8 mouse cellular contexts compared by ENCODE assay signal in genomic region chr17:65950622-65951404, GRCm38 (mm10). TPM values are rescaled to one million over a fixed set of nuclear protein-coding genes. Genes with fewer than 3 reads are reported as not detected.
DNase-seq lines count a peak whose midpoint lies in the region; ATAC-seq and TF ChIP-seq lines count a peak whose summit lies in the region.

Gene Twsg1, minus strand, starts transcription at chr17:65951226.

- WGBS in heart, embryonic 11.5 days (ENCODE audit: insufficient replicate concordance): under 1% methylated on average over 64 of the region's 87 CpGs
- WGBS in kidney, embryonic 16.5 days: under 1% methylated on average over 57 of the region's 87 CpGs
- WGBS in liver, adult 2 months: under 1% methylated on average over 86 of the region's 87 CpGs

- peak within 1 kb of the TSS; percentile 94 for H3K4me3 ChIP-seq in heart, embryonic 11.5 days (ENCODE audit: low read depth, low read length)
- H3K4me3 ChIP-seq in kidney, embryonic 16.5 days (ENCODE audit: low read length): peak within 1 kb of the TSS; percentile 95
- peak within 1 kb of the TSS; percentile 80 for H3K4me3 ChIP-seq in liver, adult 2 months (ENCODE audit: insufficient read depth, low read depth, low read length)
- peak within 1 kb of the TSS; percentile 40 for H3K4me3 ChIP-seq in myocyte

- TF ChIP-seq CTCF in liver, adult 2 months (IDR thresholded peaks at IDR 0.05; ENCODE audit: low read depth, low read length): peak; percentile 85

- H3K9me3 ChIP-seq in heart, embryonic 11.5 days (replicated peaks; ENCODE audit: control insufficient read depth, low read length): no peaks in the 10 kb centered on the region
- no peaks in the 10 kb centered on the region for H3K9me3 ChIP-seq in kidney, embryonic 16.5 days (ENCODE audit: low read length)

- TF ChIP-seq POLR2A in liver, adult 2 months (IDR thresholded peaks at IDR 0.05; ENCODE audit: extremely low read depth, insufficient read depth, low read length): peak; percentile 45; the same call in 1 of the 2 replicates
- TF ChIP-seq POLR2A in myocyte (IDR thresholded peaks at IDR 0.05; ENCODE audit: insufficient read length, low read depth): peak; percentile 77

- peak within 1 kb of the TSS; percentile 96 for H3K9ac ChIP-seq in heart, embryonic 11.5 days (ENCODE audit: low read depth, low read length)
- peak within 1 kb of the TSS; percentile 95 for H3K9ac ChIP-seq in kidney, embryonic 16.5 days (replicated peaks; ENCODE audit: low read length)
- H3K9ac ChIP-seq in liver, adult 2 months (ENCODE audit: low read depth, low read length): peak within 1 kb of the TSS; percentile 94

- peaks cover 15% of the 10 kb centered on the region for H3K4me1 ChIP-seq in heart, embryonic 11.5 days (ENCODE audit: control insufficient read depth, insufficient read depth, low read length)
- peaks cover 11% of the 10 kb centered on the region; the same call in 1 of the 2 replicates for H3K4me1 ChIP-seq in kidney, embryonic 16.5 days (ENCODE audit: insufficient read depth, low read length)
- peaks cover 3% of the 10 kb centered on the region; the same call in 1 of the 2 replicates for H3K4me1 ChIP-seq in liver, adult 2 months (ENCODE audit: control insufficient read depth, insufficient read depth, low read length)

- peak; percentile 98 to 99 for DNase-seq in B cell, adult 2 months
- DNase-seq in brain, adult 2 months (ENCODE audit: low read depth, low spot score): peak; percentile 96
- DNase-seq in liver, adult 2 months (ENCODE audit: extremely low read depth, low read depth, low spot score): peak; percentile 70
- peak; percentile 97 for DNase-seq in splenic B cell, adult 2 months (ENCODE audit: low read depth, low spot score)

- H3K79me2 ChIP-seq in liver, adult 2 months (ENCODE audit: control insufficient read depth, insufficient read depth, low read length): peaks cover 6% of the 10 kb centered on the region; the same call in 1 of the 2 replicates
- H3K79me2 ChIP-seq in myocyte (ENCODE audit: control insufficient read depth, insufficient read depth): no peaks in the 10 kb centered on the region

- H3K36me3 ChIP-seq in heart, embryonic 11.5 days (ENCODE audit: control insufficient read depth, insufficient read depth, low read length): peaks cover 7% of the 10 kb centered on the region
- H3K36me3 ChIP-seq in kidney, embryonic 16.5 days (ENCODE audit: insufficient read depth, low read length): peaks cover 28% of the 10 kb centered on the region
- H3K36me3 ChIP-seq in liver, adult 2 months (ENCODE audit: control insufficient read depth, insufficient read depth, low read length): peaks cover 3% of the 10 kb centered on the region; the same call in 1 of the 2 replicates
- H3K36me3 ChIP-seq in myocyte (ENCODE audit: control insufficient read depth, insufficient read depth): no peaks in the 10 kb centered on the region
- H3K36me3 ChIP-seq in splenic B cell, adult 2 months (ENCODE audit: control insufficient read depth, insufficient read depth, low read length, poor library complexity, severe bottlenecking): 0 out of 2 replicates have a peak, but pooled peaks cover 2% of the 10 kb centered on the region

- H3K4me2 ChIP-seq in heart, embryonic 11.5 days: peak within 1 kb of the TSS; percentile 69
- peak within 1 kb of the TSS; percentile 54 for H3K4me2 ChIP-seq in kidney, embryonic 16.5 days (replicated peaks; ENCODE audit: low read depth, low read length)
- peak within 1 kb of the TSS; percentile 74 for H3K4me2 ChIP-seq in myocyte (ENCODE audit: low read depth)

- H3K27me3 ChIP-seq in heart, embryonic 11.5 days (ENCODE audit: control insufficient read depth, insufficient read depth, low read length): no peaks in the 10 kb centered on the region
- no peaks in the 10 kb centered on the region for H3K27me3 ChIP-seq in kidney, embryonic 16.5 days (ENCODE audit: insufficient read depth, low read length)
- no peaks in the 10 kb centered on the region for H3K27me3 ChIP-seq in liver, adult 2 months (ENCODE audit: control insufficient read depth, insufficient read depth, low read length)
- H3K27me3 ChIP-seq in myocyte (ENCODE audit: control insufficient read depth, insufficient read depth, insufficient read length): no peaks in the 10 kb centered on the region
- peaks cover 2% of the 10 kb centered on the region; the same call in 1 of the 2 replicates for H3K27me3 ChIP-seq in splenic B cell, adult 2 months (ENCODE audit: control insufficient read depth, insufficient read depth, low read length, poor library complexity, severe bottlenecking)

- peak; percentile 95 for ATAC-seq in erythroblast, adult 5-6 weeks (replicated peaks; ENCODE audit: low FRiP score, poor library complexity, severe bottlenecking)
- ATAC-seq in heart, embryonic 11.5 days (replicated peaks; ENCODE audit: insufficient number of reproducible peaks, low FRiP score, low TSS enrichment): peak; percentile 98
- peak; percentile 98 for ATAC-seq in kidney, embryonic 16.5 days (ENCODE audit: low FRiP score, low TSS enrichment)

- H3ac ChIP-seq in myocyte (ENCODE audit: control insufficient read depth, insufficient read length): peak within 1 kb of the TSS; percentile 15

- peak within 1 kb of the TSS; percentile 91 for H3K27ac ChIP-seq in heart, embryonic 11.5 days (ENCODE audit: low read depth, low read length)
- peak within 1 kb of the TSS; percentile 90 for H3K27ac ChIP-seq in kidney, embryonic 16.5 days (ENCODE audit: low read length)
- peak within 1 kb of the TSS; percentile 73 for H3K27ac ChIP-seq in liver, adult 2 months (replicated peaks; ENCODE audit: insufficient read depth, low read depth, low read length)

TF ChIP-seq in myocyte, 11 proteins besides CTCF, POLR2A, EP300 and RAD21:
- TF ChIP-seq SRF (IDR thresholded peaks at IDR 0.05; ENCODE audit: control insufficient read depth, insufficient read length, low read depth) (no peak), MYOD1 (IDR thresholded peaks at IDR 0.05; ENCODE audit: control insufficient read depth in 1 of 3, insufficient read length in 2 of 3, low read depth in 2 of 3) (peak in 2 of 3 experiments; percentile 54 to 85), MYOG (IDR thresholded peaks at IDR 0.05; ENCODE audit: control insufficient read depth in 1 of 3, insufficient read depth in 1 of 3, insufficient read length in 2 of 3, low read depth in 2 of 3) (peak in 2 of 3 experiments; percentile 29 to 73), POLR2AphosphoS2 (IDR thresholded peaks at IDR 0.05; ENCODE audit: insufficient read length, low read depth) (peak; percentile 70)

RNA-seq across cellular contexts. Expression of gene Twsg1, which starts in this region (rescaled TPM):
- 4.0 and 8.3 TPM in 2 replicates for total RNA-seq in erythroblast, adult 5-6 weeks (2015; ENCODE audit: low replicate concordance)
- total RNA-seq in erythroblast, adult 5-6 weeks (2017; ENCODE audit: low replicate concordance): 4.3 and 6.4 TPM in 2 replicates
- polyA plus RNA-seq in heart, embryonic 11.5 days (2014; fragmentation: Nextera tagmentation; extraction: Ambion mirVana): 86.8 and 93.6 TPM in 2 replicates
- 131 and 136 TPM in 2 replicates for polyA plus RNA-seq in kidney, embryonic 16.5 days (2015; fragmentation: Nextera tagmentation; extraction: Ambion mirVana)
- total RNA-seq in liver, adult 2 months (2014; rRNA removed): 21.2 and 23.3 TPM in 2 replicates
- polyA plus RNA-seq in liver, adult 2 months (2012; rRNA removed): 16.3 and 18.4 TPM in 2 replicates
- polyA plus RNA-seq in myocyte (2012; fragmentation: generic; extraction: Trizol): 9.0 TPM

Comparison
In these comparisons a context has a peak if more than half of its experiments do, and no peak if none do; other contexts are left out.
1. Peak in every context shown above with its lines: DNase-seq, ATAC-seq, H3K4me3 ChIP-seq and H3K27ac ChIP-seq.
2. H3K4me3 ChIP-seq: peak in every context shown above with its lines; median percentile 95 in kidney, embryonic 16.5 days; 94 in heart, embryonic 11.5 days; 80 in liver, adult 2 months; 40 in myocyte.